Mouse (Mus musculus) midbrain, embryonic 15.5 days (tissue): ENCODE measurements around the gene Arid3c. TPM values are rescaled to one million over a fixed set of nuclear protein-coding genes. Genes with fewer than 3 reads are reported as not detected.
A peak's percentile ranks its signal among the peaks of the same experiment; 100 is the strongest.

Experiments
- ATAC-seq: fragments of 200-750 bp; cut with Nextera tagmentation; replicated peaks from 2 replicates; pipeline ENCODE4 v1.8.0; 2017; ENCODE audit warnings: moderate TSS enrichment
- H3K27ac ChIP-seq: fragments of 300-500 bp; sonication (generic); 2 replicates; pipeline ENCODE4 v1.5.1; 2015; ENCODE audit warnings: mild to moderate bottlenecking, inconsistent platforms
- H3K27me3 ChIP-seq: fragments of 300-500 bp; sonication (generic); replicated peaks from 2 replicates; pipeline ENCODE4 v1.6.1; 2015; ENCODE audit warnings: inconsistent platforms
- H3K36me3 ChIP-seq: fragments of 300-500 bp; sonication (generic); replicated peaks from 2 replicates; pipeline ENCODE4 v1.6.1; 2015; ENCODE audit warnings: inconsistent platforms
- H3K4me1 ChIP-seq: fragments of 300-500 bp; sonication (generic); 2 replicates; pipeline ENCODE4 v1.6.1; 2015; ENCODE audit warnings: inconsistent platforms
- H3K4me2 ChIP-seq: fragments of 300-500 bp; sonication (generic); 2 replicates; pipeline ENCODE4 v1.6.1; 2015; ENCODE audit warnings: inconsistent platforms, mild to moderate bottlenecking, moderate library complexity
- H3K4me3 ChIP-seq: fragments of 300-500 bp; sonication (generic); 2 replicates; pipeline ENCODE4 v1.5.1; 2015; ENCODE audit warnings: mild to moderate bottlenecking, inconsistent platforms
- H3K9ac ChIP-seq: fragments of 300-500 bp; sonication (generic); 2 replicates; pipeline ENCODE4 v1.6.1; 2015; ENCODE audit warnings: mild to moderate bottlenecking, inconsistent platforms
- H3K9me3 ChIP-seq: fragments of 300-500 bp; sonication (generic); 2 replicates; pipeline ENCODE4 v1.6.1; 2016; ENCODE audit warnings: inconsistent platforms
- WGBS: fragments of 180-500 bp; shearing (Covaris S2); methylation state at CpG from one replicate; pipeline ENCODE4 v1.1.7; 2015; ENCODE audit warnings: mixed read lengths; 5-methylcytosine and 5-hydroxymethylcytosine counted together
- polyA plus RNA-seq: library from polyadenylated mRNA; unstranded; fragments of >200 nt; fragmentation: Nextera tagmentation; extraction: Ambion mirVana; gene quantifications from 2 replicates; pipeline ENCODE4 v1.2.1, GENCODE M21; 2015

The Arid3c gene
- polyA plus RNA-seq, 1 experiment from 2014 or later, result 1.1 TPM

DNA sequence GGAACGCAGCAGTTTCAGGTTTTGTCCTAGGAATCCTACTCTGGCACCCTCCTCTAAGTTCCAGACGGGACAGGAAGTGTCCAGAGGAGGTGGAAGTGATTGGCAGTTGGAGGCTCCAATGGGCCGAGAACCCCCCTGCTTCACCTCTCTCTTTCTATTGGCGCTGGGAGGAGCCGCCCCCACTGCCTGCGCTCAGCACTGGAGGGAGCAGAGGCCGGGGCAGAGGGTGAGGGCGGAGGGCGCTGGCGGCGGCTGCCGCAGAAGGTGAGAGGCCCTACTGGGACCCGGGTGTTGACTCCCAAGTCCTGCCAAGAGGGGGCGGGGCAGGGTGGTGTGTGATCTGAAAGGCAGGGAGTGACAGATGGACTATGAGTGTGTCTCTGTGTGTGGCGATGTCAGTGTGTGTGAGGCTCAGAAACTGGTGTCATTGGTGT is 29.4 kb upstream of the Arid3c start:
- Histone ChIP-seq H3K9ac (peak overlapping the region; percentile 48), H3K27ac (peak overlapping the region; percentile 30; the same call in 1 of the 2 replicates), H3K4me1 (peaks cover 31% of the 10 kb centered on the region), H3K27me3 (no peaks in the 10 kb centered on the region), H3K4me3 (peak overlapping the region; percentile 36), H3K4me2 (peak overlapping the region; percentile 56), H3K36me3 (no peaks in the 10 kb centered on the region), H3K9me3 (no peaks in the 10 kb centered on the region)
- peak; percentile 64 for ATAC-seq
- WGBS, result under 1% methylated on average over 15 of the region's 15 CpGs

DNA sequence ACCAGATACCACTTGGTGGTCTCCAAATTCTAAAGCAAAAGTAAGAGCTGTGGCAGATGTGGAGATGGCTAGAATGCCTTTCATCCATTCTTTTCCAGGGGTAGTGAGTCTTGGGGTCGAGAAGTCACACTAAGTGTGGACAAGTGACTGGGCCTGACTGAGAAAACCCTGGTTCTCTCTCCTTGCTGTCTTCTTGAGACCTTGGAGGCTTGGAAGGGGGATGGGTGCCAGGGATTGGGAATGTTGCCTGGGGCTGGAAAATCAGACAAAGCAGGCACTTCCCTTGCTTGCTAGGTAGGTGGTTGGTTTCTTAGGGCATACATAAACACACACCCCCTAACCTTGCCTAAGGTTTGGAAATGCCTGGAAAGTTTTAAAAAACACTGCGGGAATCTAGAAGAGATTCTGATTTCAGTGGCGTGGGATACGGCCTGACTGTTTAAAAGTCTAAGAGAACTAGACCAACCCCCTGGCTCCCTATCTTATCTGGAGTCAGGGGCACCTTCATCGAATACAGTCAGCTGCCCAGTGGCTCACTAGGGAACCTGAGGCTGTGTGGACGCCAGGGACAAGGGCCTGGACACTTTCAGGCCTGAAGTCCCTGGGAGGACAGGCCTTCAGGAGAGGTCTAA is 28.8 kb upstream of the Arid3c start:
- H3K4me3 ChIP-seq, result peak overlapping the region; percentile 36; the same call in 1 of the 2 replicates
- H3K9ac ChIP-seq, result peak overlapping the region; percentile 48; the same call in 1 of the 2 replicates
- ATAC-seq, result no peak
- 41% methylated on average over 6 of the region's 6 CpGs for WGBS
- no peaks in the 10 kb centered on the region for H3K9me3 ChIP-seq
- no peak overlapping the region for H3K27ac ChIP-seq
- H3K4me1 ChIP-seq, result peaks cover 35% of the 10 kb centered on the region
- no peaks in the 10 kb centered on the region for H3K36me3 ChIP-seq
- H3K4me2 ChIP-seq, result peak overlapping the region; percentile 56
- H3K27me3 ChIP-seq, result no peaks in the 10 kb centered on the region

- no peaks in the 10 kb centered on the region for H3K27me3 ChIP-seq
- H3K4me1 ChIP-seq, result peaks cover 37% of the 10 kb centered on the region
- ATAC-seq, result no peak
- WGBS, result 87% methylated on average over 9 of the region's 9 CpGs
- no peaks in the 10 kb centered on the region for H3K36me3 ChIP-seq
- H3K9me3 ChIP-seq, result no peaks in the 10 kb centered on the region
- no peak overlapping the region for H3K9ac ChIP-seq
- H3K27ac ChIP-seq, result no peak overlapping the region
- H3K4me2 ChIP-seq, result no peak overlapping the region
- H3K4me3 ChIP-seq, result no peak overlapping the region
Observed at GRCm38 (mm10) chr4:41759206-41759605, 28.3 kb upstream of the Arid3c start.

- H3K4me3 ChIP-seq, result no peak overlapping the region
- H3K9me3 ChIP-seq, result no peaks in the 10 kb centered on the region
- H3K27me3 ChIP-seq, result no peaks in the 10 kb centered on the region
- H3K27ac ChIP-seq, result no peak overlapping the region
- H3K4me2 ChIP-seq, result no peak overlapping the region
- ATAC-seq, result no peak
- WGBS, result 90% methylated on average over 4 of the region's 4 CpGs
- H3K4me1 ChIP-seq, result peaks cover 37% of the 10 kb centered on the region
- no peaks in the 10 kb centered on the region for H3K36me3 ChIP-seq
- no peak overlapping the region for H3K9ac ChIP-seq
Observed at GRCm38 (mm10) chr4:41758701-41759100, 27.8 kb upstream of the Arid3c start.

- no peak for ATAC-seq
- Histone ChIP-seq H3K27me3 (no peaks in the 10 kb centered on the region), H3K4me2 (no peak overlapping the region), H3K4me3 (no peak overlapping the region), H3K4me1 (peaks cover 37% of the 10 kb centered on the region), H3K27ac (no peak overlapping the region), H3K9me3 (no peaks in the 10 kb centered on the region), H3K36me3 (no peaks in the 10 kb centered on the region), H3K9ac (no peak overlapping the region)
- 85% methylated on average over 11 of the region's 11 CpGs for WGBS
Observed at GRCm38 (mm10) chr4:41758021-41758420, 27.1 kb upstream of the Arid3c start.

DNA sequence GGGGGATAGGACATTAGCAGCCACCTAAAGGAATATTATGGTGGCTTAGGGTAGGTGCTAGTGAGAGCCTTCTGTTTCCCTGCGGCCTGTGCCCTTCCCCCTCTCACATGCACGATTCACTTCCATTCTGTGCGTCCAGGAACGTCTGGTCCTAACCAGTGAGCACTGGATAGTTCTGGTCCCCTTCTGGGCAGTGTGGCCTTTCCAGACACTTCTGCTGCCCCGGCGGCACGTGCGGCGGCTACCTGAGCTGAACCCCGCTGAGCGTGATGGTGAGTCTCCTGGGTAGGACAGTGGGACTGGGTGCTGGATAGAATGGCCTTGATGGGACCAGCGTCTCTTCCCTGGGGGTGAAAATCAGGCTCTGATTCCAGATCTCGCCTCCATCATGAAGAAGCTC is 26.4 kb upstream of the Arid3c start:
- 94% methylated on average over 13 of the region's 13 CpGs for WGBS
- H3K4me1 ChIP-seq, result peaks cover 32% of the 10 kb centered on the region
- no peaks in the 10 kb centered on the region for H3K9me3 ChIP-seq
- H3K4me3 ChIP-seq, result no peak overlapping the region
- H3K9ac ChIP-seq, result no peak overlapping the region
- no peak for ATAC-seq
- no peak overlapping the region for H3K4me2 ChIP-seq
- H3K27me3 ChIP-seq, result no peaks in the 10 kb centered on the region
- H3K27ac ChIP-seq, result no peak overlapping the region
- H3K36me3 ChIP-seq, result no peaks in the 10 kb centered on the region

DNA sequence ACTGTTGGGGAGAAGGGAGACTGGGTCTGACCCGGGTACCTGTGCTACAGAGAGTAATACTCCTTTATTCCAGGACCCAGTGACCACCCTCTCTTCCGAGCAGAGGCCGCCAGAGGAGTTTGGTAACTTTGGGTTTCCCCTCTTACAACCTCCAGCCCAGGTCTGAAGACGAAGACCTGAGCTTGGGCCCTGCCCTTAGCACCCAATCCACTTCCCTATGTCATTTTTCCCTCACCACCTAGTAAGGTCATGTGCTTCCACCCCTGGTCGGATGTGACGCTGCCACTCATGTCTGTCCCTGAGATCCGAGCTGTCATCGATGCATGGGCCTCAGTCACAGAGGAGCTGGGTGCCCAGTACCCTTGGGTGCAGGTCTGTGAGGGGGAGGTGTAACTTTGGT is 25.5 kb upstream of the Arid3c start:
- H3K27me3 ChIP-seq, result peaks cover 3% of the 10 kb centered on the region; the same call in 1 of the 2 replicates
- H3K36me3 ChIP-seq, result no peaks in the 10 kb centered on the region
- no peak overlapping the region for H3K27ac ChIP-seq
- H3K9me3 ChIP-seq, result no peaks in the 10 kb centered on the region
- whole genome bisulfite sequencing, result 78% methylated on average over 8 of the region's 8 CpGs
- peak overlapping the region; percentile 80 for H3K4me2 ChIP-seq
- H3K9ac ChIP-seq, result peak overlapping the region; percentile 66
- ATAC-seq, result peak; percentile 4; the same call in 1 of the 2 replicates
- peak overlapping the region; percentile 59 for H3K4me3 ChIP-seq
- H3K4me1 ChIP-seq, result peaks cover 24% of the 10 kb centered on the region

DNA sequence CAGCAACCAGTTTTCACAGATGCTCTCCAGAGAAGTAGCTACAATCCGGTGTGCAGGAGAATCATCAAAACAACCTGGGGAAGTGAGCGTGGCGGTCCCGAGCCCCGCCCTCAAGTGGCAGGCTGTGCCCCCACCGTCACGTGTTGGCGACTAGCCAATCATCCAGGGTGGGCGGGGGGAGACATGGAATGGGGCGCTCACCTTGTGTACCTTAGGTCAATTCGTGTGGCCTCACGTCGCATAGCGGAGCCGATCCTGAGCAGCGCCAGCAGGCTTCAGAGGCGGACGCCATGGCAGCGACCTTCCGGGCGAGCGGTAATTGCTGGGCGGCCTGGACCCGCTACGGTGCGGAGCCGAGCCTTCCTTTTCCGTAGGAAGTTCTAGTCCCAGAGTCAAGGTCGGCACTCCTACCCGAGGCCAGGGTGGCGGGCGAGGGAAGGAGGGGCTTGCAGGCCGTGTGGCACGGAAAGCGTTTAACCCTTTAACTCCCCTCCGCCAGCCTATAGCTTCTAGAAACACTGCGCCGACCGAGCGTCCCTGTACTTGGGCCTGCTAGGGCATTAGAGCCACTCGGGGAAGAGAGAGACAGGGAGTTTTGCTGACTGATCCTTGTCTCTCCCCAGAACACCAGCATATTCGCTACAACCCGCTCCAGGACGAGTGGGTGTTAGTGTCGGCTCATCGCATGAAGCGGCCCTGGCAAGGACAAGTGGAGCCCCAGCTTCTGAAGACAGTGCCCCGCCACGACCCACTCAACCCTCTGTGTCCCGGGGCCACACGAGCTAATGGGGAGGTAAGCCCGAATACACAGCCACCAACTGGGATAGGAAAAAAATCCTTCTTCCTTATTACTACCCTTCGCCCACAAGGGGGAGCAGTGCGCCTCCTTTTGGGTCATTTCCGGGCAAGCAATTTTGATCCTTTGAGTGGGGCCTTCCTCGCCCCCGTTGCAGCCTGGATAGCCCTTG is 24.7 kb upstream of the Arid3c start, which contains the start of gene Sigmar1:
Sigmar1 (minus strand) TSS at position 820 of the 968 bp plus-strand sequence.
- peak within 1 kb of the TSS; percentile 66 for H3K9ac ChIP-seq
- H3K4me3 ChIP-seq, result peak within 1 kb of the TSS; percentile 59
- peak within 1 kb of the TSS; percentile 78 for H3K27ac ChIP-seq
- no peaks in the 10 kb centered on the region for H3K36me3 ChIP-seq
- peaks cover 19% of the 10 kb centered on the region for H3K4me1 ChIP-seq
- H3K9me3 ChIP-seq, result no peaks in the 10 kb centered on the region
- peak; percentile 84 for ATAC-seq
- peak within 1 kb of the TSS; percentile 80 for H3K4me2 ChIP-seq
- peaks cover 3% of the 10 kb centered on the region; the same call in 1 of the 2 replicates for H3K27me3 ChIP-seq
- under 1% methylated on average over 57 of the region's 57 CpGs for WGBS

- peaks cover 3% of the 10 kb centered on the region; the same call in 1 of the 2 replicates for H3K27me3 ChIP-seq
- H3K36me3 ChIP-seq, result no peaks in the 10 kb centered on the region
- ATAC-seq, result peak; percentile 79
- peak within 1 kb of the TSS; percentile 59 for H3K4me3 ChIP-seq
- H3K9ac ChIP-seq, result peak within 1 kb of the TSS; percentile 66
- 14% methylated on average over 14 of the region's 14 CpGs for WGBS
- H3K4me1 ChIP-seq, result peaks cover 12% of the 10 kb centered on the region
- peak within 1 kb of the TSS; percentile 80 for H3K4me2 ChIP-seq
- peak within 1 kb of the TSS; percentile 78 for H3K27ac ChIP-seq
- H3K9me3 ChIP-seq, result no peaks in the 10 kb centered on the region
Observed at GRCm38 (mm10) chr4:41754797-41755337, 23.9 kb upstream of the Arid3c start, which contains the start of gene Galt. Gene Galt, plus strand, starts transcription at chr4:41755228.

DNA sequence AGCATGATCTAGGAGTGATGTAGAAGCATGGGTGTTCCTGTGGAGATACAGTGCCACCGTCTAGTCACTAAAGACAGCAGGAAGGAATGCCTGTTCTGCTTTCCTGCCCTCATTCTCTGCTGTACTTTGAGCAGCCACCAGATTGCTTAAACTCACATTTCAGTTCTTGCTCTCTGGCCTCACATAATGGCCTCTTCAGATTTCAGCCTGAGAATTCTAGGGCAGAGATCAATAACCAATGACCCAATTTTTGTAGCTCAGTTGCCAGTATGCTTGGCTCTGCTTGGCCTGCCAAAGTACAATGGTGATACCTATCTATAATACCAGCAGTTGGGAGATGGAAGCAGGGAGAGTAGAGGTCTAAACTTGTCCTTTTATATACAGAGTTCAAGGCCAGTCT is 14.1 kb upstream of the Arid3c start:
- Histone ChIP-seq H3K4me3 (no peak overlapping the region), H3K9me3 (no peaks in the 10 kb centered on the region), H3K27ac (no peak overlapping the region), H3K4me2 (no peak overlapping the region), H3K36me3 (no peaks in the 10 kb centered on the region), H3K27me3 (no peaks in the 10 kb centered on the region), H3K9ac (no peak overlapping the region), H3K4me1 (peaks cover 9% of the 10 kb centered on the region)
- ATAC-seq, result no peak
- 81% methylated on average over 1 of the region's 1 CpGs for WGBS

DNA sequence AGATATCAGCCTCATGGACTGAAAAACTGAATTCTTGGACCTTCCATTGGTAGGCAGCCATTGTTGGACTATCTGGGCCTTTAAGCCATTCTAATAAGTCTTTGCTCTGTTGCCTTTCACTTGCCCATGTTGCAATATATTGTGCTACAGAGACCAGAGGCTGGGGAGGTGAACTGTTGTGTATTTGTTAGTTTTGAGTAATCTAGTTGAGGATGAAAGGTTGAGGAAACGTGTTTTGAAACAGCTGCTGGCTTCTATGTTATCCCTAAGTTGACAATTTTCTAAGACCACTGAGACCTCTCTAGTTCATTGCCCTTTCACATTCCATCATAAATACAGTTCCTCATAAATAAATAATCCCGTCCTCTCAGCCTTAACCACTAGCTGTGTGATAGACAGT is 13.2 kb upstream of the Arid3c start:
- H3K4me2 ChIP-seq, result no peak overlapping the region
- H3K27me3 ChIP-seq, result no peaks in the 10 kb centered on the region
- peaks cover 18% of the 10 kb centered on the region for H3K4me1 ChIP-seq
- H3K4me3 ChIP-seq, result no peak overlapping the region
- no peak for ATAC-seq
- H3K27ac ChIP-seq, result no peak overlapping the region
- peaks cover under 1% of the 10 kb centered on the region; the same call in 1 of the 2 replicates for H3K36me3 ChIP-seq
- H3K9me3 ChIP-seq, result no peaks in the 10 kb centered on the region
- no peak overlapping the region for H3K9ac ChIP-seq
- 76% methylated on average over 2 of the region's 2 CpGs for WGBS

DNA sequence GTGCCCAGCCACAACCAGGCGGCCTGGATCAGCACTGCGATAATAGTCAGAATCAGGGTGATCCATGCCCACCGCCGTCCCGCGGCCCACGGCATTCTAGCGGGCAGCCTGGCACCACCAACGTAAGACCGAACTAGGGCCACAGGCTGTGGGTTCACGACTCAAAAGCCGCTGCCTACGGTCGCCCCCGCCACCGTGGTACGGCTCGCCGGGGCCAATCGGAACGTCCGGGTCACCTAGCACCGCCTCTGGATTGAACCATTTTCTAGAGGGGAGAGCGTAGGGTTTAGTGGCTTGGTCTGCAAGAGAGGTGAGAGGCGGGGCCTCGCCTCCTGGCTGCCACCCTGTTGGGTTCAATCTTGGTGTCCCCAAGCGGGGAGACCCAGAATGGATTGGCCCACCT is 10.2 kb upstream of the Arid3c start:
- Histone ChIP-seq H3K27ac (peak overlapping the region; percentile 79), H3K4me2 (peak overlapping the region; percentile 78), H3K9me3 (no peaks in the 10 kb centered on the region), H3K9ac (peak overlapping the region; percentile 60), H3K4me3 (peak overlapping the region; percentile 63), H3K36me3 (peaks cover 6% of the 10 kb centered on the region; the same call in 1 of the 2 replicates), H3K27me3 (no peaks in the 10 kb centered on the region), H3K4me1 (peaks cover 21% of the 10 kb centered on the region)
- WGBS, result under 1% methylated on average over 27 of the region's 27 CpGs
- peak; percentile 96 for ATAC-seq
